Mouse (Mus musculus) limb, embryonic 14.5 days (tissue): ENCODE measurements around the gene Nrxn3. TPM values are rescaled to one million over a fixed set of nuclear protein-coding genes. Genes with fewer than 3 reads are reported as not detected.

Source experiments
- ATAC-seq: fragments of 200-750 bp; cut with Nextera tagmentation; 2 replicates; pipeline ENCODE4 v1.8.0; 2017; ENCODE audit warnings: low read depth, moderate number of reproducible peaks, moderate TSS enrichment; ENCODE audit not compliant: low FRiP score
- DNase-seq: peaks from one replicate; pipeline ENCODE4 v3.0.0-alpha.2; 2015; ENCODE audit warnings: low spot score
- H3K27ac ChIP-seq: fragments of 300-500 bp; sonication (generic); replicated peaks from 2 replicates; pipeline ENCODE4 v1.5.1; 2014; ENCODE audit warnings: low read depth, mild to moderate bottlenecking, low read length, moderate library complexity, mixed read lengths
- H3K27me3 ChIP-seq: fragments of 300-500 bp; sonication (generic); 2 replicates; pipeline ENCODE4 v1.6.1; 2014; ENCODE audit warnings: low read length, mixed read lengths; ENCODE audit not compliant: control insufficient read depth, insufficient read depth
- H3K36me3 ChIP-seq: fragments of 300-500 bp; sonication (generic); 2 replicates; pipeline ENCODE4 v1.6.1; 2014; ENCODE audit warnings: mild to moderate bottlenecking, low read length, moderate library complexity, mixed read lengths; ENCODE audit not compliant: control insufficient read depth, insufficient read depth
- H3K4me1 ChIP-seq: fragments of 300-500 bp; sonication (generic); 2 replicates; pipeline ENCODE4 v1.6.1; 2014; ENCODE audit warnings: antibody characterized with exemption, low read length, mixed read lengths; ENCODE audit not compliant: control insufficient read depth, insufficient read depth
- H3K4me2 ChIP-seq: fragments of 300-500 bp; sonication (generic); replicated peaks from 2 replicates; pipeline ENCODE4 v1.6.1; 2014; ENCODE audit warnings: low read depth, mild to moderate bottlenecking, low read length, moderate library complexity; ENCODE audit not compliant: severe bottlenecking
- H3K4me3 ChIP-seq: fragments of 300-500 bp; sonication (generic); replicated peaks from 2 replicates; pipeline ENCODE4 v1.5.1; 2014; ENCODE audit warnings: low read length
- H3K9ac ChIP-seq: fragments of 300-500 bp; sonication (generic); 2 replicates; pipeline ENCODE4 v1.6.1; 2014; ENCODE audit warnings: mild to moderate bottlenecking, low read depth, low read length, moderate library complexity; ENCODE audit not compliant: severe bottlenecking
- H3K9me3 ChIP-seq: fragments of 300-500 bp; sonication (generic); 2 replicates; pipeline ENCODE4 v1.6.1; 2016; ENCODE audit warnings: low read length; ENCODE audit not compliant: control insufficient read depth
- POLR2A ChIP-seq: fragments of 200-500 bp; IDR thresholded peaks from 2 replicates; pipeline ENCODE4 v1.8.0; 2012; ENCODE audit warnings: inconsistent platforms, mild to moderate bottlenecking, moderate library complexity, borderline replicate concordance; ENCODE audit not compliant: insufficient read depth, insufficient read length; ENCODE audit errors: extremely low read depth
- WGBS: fragments of 180-500 bp; shearing (Covaris S2); extraction: QIAGEN DNeasy Blood & Tissue Kit; methylation state at CpG from one replicate; pipeline ENCODE4 v1.1.7; 2014; 5-methylcytosine and 5-hydroxymethylcytosine counted together
- polyA plus RNA-seq, 2 experiments: library from polyadenylated mRNA; depleted of rRNA in 1 of 2; stranded (reverse) in 1 of 2; unstranded in 1 of 2; fragments of >200 nt; fragmentation: Nextera tagmentation in 1 of 2; extraction: Ambion mirVana in 1 of 2; gene quantifications; 2 replicates each; pipeline versions ENCODE4 v1.2.1 to v1.2.3; 2012 to 2014

Nrxn3 gene
- 1.1 and 1.4 TPM in 2 replicates for polyA plus RNA-seq (2012; rRNA removed)
- 0.74 and 1.3 TPM in 2 replicates for polyA plus RNA-seq (2014; fragmentation: Nextera tagmentation; extraction: Ambion mirVana)

DNA sequence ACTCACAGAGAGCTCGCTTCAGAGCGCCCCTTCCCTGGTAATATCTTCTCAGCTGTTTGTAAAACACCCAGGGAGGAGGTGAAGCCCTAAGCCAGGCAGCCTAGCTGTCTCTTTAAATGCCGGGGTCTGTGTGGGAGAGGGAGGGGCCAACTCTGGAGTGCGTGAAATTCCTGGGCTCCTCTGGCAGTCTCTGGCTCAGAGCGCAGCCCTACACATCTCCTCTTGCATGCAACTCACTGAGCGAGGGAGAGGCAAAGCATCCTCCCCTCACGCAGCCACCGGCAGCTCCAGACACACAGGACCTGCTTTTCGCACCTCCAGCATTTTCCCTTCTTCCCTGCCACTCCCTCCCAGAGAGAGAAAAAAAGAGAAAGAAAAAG, at the start of gene Nrxn3:
Gene Nrxn3, plus strand, starts transcription at position 186 of the 380 bp plus-strand sequence.
- TF ChIP-seq POLR2A: no peak
- peak; percentile 77 for ATAC-seq

DNA sequence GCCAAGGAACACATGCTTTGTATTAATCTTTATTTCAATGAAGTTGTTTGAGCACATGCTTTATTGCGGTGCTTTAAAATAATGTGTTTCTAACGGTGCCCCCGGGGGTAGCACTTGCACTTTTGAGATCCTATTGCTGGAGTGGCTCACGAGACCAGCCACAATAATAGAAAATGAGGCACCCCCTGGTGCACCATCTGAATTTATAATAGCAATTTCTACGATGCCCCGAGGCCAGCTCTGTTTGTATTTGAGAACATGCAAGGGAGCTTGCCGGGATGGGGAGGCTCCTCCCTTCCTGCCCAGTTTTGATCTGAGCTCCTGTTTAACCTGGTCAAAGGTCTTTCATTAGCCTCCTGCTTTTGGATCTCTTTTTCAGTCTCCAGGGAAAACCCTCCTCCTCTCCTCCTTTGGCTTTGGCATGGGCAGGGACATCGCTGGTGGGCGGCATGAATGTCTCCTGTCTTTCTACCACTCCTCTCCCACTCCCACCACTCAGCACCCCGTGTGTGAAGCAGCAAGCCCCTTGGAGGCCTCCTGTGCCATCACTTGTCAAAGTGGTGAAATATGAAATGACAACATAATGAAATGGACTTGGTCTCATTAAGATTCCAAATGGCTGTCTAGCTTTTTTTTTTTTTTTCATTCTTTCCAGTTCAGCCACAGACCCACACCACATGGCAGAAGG, 18.4 kb upstream of the Nrxn3 start:
- Histone ChIP-seq H3K4me1 (no peaks in the 10 kb centered on the region), H3K9me3 (no peaks in the 10 kb centered on the region), H3K27ac (no peak overlapping the region), H3K4me3 (no peak overlapping the region), H3K27me3 (no peaks in the 10 kb centered on the region), H3K4me2 (no peak overlapping the region), H3K36me3 (no peaks in the 10 kb centered on the region), H3K9ac (no peak overlapping the region)
- no peak for DNase-seq
- no peak for TF ChIP-seq POLR2A
- no peak for ATAC-seq
- 34% methylated on average over 10 of the region's 10 CpGs for WGBS

More for the DNA sequence above, at the start of gene Nrxn3:
- no peaks in the 10 kb centered on the region for H3K9me3 ChIP-seq
- H3K36me3 ChIP-seq: no peaks in the 10 kb centered on the region
- no peak within 1 kb of the TSS for H3K27ac ChIP-seq
- no peak within 1 kb of the TSS for H3K9ac ChIP-seq
- peak within 1 kb of the TSS; percentile 36 for H3K4me2 ChIP-seq
- WGBS: 2% methylated on average over 9 of the region's 9 CpGs
- H3K4me1 ChIP-seq: no peaks in the 10 kb centered on the region
- peak; percentile 28 for DNase-seq
- no peaks in the 10 kb centered on the region for H3K27me3 ChIP-seq
- H3K4me3 ChIP-seq: no peak within 1 kb of the TSS

GRCm38 (mm10) chr12:88705959-88706358, 16.7 kb upstream of the Nrxn3 start:
- DNase-seq: no peak
- Histone ChIP-seq H3K4me3 (no peak overlapping the region), H3K4me2 (no peak overlapping the region), H3K36me3 (no peaks in the 10 kb centered on the region), H3K9ac (no peak overlapping the region), H3K4me1 (no peaks in the 10 kb centered on the region), H3K27me3 (no peaks in the 10 kb centered on the region), H3K9me3 (no peaks in the 10 kb centered on the region), H3K27ac (no peak overlapping the region)
- WGBS: 64% methylated on average over 3 of the region's 3 CpGs
- ATAC-seq: no peak
- no peak for TF ChIP-seq POLR2A

DNA sequence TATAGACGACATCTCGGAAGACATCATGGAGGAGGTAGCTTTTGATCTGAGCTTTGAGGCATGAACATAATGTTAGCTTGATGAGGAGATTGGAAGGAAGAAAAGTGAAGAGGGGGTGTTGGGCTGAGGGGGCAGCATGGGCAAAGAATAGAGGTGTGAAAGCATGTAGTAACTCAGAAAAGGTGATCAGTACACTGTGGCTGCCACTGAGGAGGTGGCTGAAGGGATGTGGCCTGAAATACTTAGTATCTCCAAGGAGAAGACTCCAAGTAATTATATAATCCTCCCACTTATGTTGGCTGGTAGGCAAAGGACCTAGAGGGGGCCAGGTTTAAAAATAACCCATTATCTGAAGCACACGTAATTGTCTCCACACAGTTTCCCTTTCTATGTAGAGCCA, 14.9 kb upstream of the Nrxn3 start:
- no peak for TF ChIP-seq POLR2A
- Histone ChIP-seq H3K27ac (no peak overlapping the region), H3K9me3 (no peaks in the 10 kb centered on the region), H3K27me3 (no peaks in the 10 kb centered on the region), H3K4me1 (no peaks in the 10 kb centered on the region), H3K36me3 (no peaks in the 10 kb centered on the region), H3K9ac (no peak overlapping the region), H3K4me2 (no peak overlapping the region), H3K4me3 (no peak overlapping the region)
- DNase-seq: no peak
- WGBS: 88% methylated on average over 3 of the region's 3 CpGs
- ATAC-seq: no peak

- Histone ChIP-seq H3K36me3 (no peaks in the 10 kb centered on the region), H3K4me2 (no peak overlapping the region), H3K27ac (no peak overlapping the region), H3K4me1 (no peaks in the 10 kb centered on the region), H3K9ac (no peak overlapping the region), H3K9me3 (no peaks in the 10 kb centered on the region), H3K4me3 (no peak overlapping the region), H3K27me3 (no peaks in the 10 kb centered on the region)
- ATAC-seq (peak; percentile 70; the same call in 1 of the 2 replicates), DNase-seq (peak; percentile 85)
- no peak for TF ChIP-seq POLR2A
- WGBS: 11% methylated on average over 11 of the region's 11 CpGs
Observed at GRCm38 (mm10) chr12:88709223-88709622, 13.5 kb upstream of the Nrxn3 start.
